Mouse (Mus musculus) embryonic fibroblast, embryonic 13.5 days (primary cell): Measurements from ENCODE around the gene Aftph. TPM values are rescaled to one million over a fixed set of nuclear protein-coding genes. Genes with fewer than 3 reads are reported as not detected.

ENCODE experiments used
- H3K27ac ChIP-seq: 2 replicates; pipeline ENCODE4 v1.5.1; 2012; ENCODE audit warnings: low read length, control low read depth, inconsistent platforms; ENCODE audit not compliant: insufficient read depth
- H3K4me1 ChIP-seq: 2 replicates; pipeline ENCODE4 v1.6.1; 2011; ENCODE audit warnings: low read length; ENCODE audit not compliant: control insufficient read depth, insufficient read depth
- H3K4me3 ChIP-seq: 2 replicates; pipeline ENCODE4 v1.5.1; 2011; ENCODE audit warnings: mild to moderate bottlenecking, control low read depth, low read length; ENCODE audit not compliant: insufficient read depth
- CTCF ChIP-seq: IDR thresholded peaks from 2 replicates; pipeline ENCODE4 v1.5.1; 2011; ENCODE audit warnings: mild to moderate bottlenecking, control low read depth, low read length, moderate library complexity, borderline replicate concordance; ENCODE audit not compliant: insufficient read depth
- POLR2A ChIP-seq: IDR thresholded peaks from 2 replicates; pipeline ENCODE4 v1.6.1; 2011; ENCODE audit warnings: low read depth, mild to moderate bottlenecking, control low read depth, low read length, moderate library complexity
- polyA plus RNA-seq: library from polyadenylated mRNA; stranded (reverse); fragments of >200 nt; gene quantifications from 2 replicates; pipeline ENCODE4 v1.2.4, GENCODE M21; 2011; ENCODE audit warnings: low read depth; ENCODE audit not compliant: missing spikeins, insufficient read length

Gene Aftph
- polyA plus RNA-seq, 1 experiment, result 37.9 TPM

- Histone ChIP-seq H3K27ac (no peak overlapping the region), H3K4me3 (no peak overlapping the region), H3K4me1 (peaks cover 22% of the 10 kb centered on the region)
- no peak for TF ChIP-seq CTCF
- TF ChIP-seq POLR2A, result no peak
Measured at GRCm38 (mm10) chr11:20650006-20650639, 91.3 kb downstream of the Aftph start.

- no peak for TF ChIP-seq CTCF
- TF ChIP-seq POLR2A, result no peak
- H3K27ac ChIP-seq, result no peak overlapping the region
- no peak overlapping the region for H3K4me3 ChIP-seq
- peaks cover 23% of the 10 kb centered on the region for H3K4me1 ChIP-seq
Measured at GRCm38 (mm10) chr11:20649477-20649876, 91.9 kb downstream of the Aftph start.

GRCm38 (mm10) chr11:20647902-20648625 is 93.3 kb downstream of the Aftph start:
- 0 out of 2 replicates have a peak overlapping the region, but pooled peaks have one; percentile 13 for H3K27ac ChIP-seq
- peaks cover 25% of the 10 kb centered on the region for H3K4me1 ChIP-seq
- H3K4me3 ChIP-seq, result no peak overlapping the region
- TF ChIP-seq POLR2A, result no peak
- TF ChIP-seq CTCF, result no peak

GRCm38 (mm10) chr11:20646986-20647726 is 94.2 kb downstream of the Aftph start:
- TF ChIP-seq CTCF (no peak), POLR2A (no peak)
- H3K4me3 ChIP-seq, result no peak overlapping the region
- 0 out of 2 replicates have a peak overlapping the region, but pooled peaks have one; percentile 13 for H3K27ac ChIP-seq
- peaks cover 25% of the 10 kb centered on the region for H3K4me1 ChIP-seq

- TF ChIP-seq CTCF, result no peak
- Histone ChIP-seq H3K4me3 (no peak overlapping the region), H3K27ac (no peak overlapping the region), H3K4me1 (peaks cover 22% of the 10 kb centered on the region)
Measured at GRCm38 (mm10) chr11:20646142-20646541, 95.2 kb downstream of the Aftph start.

- peaks cover 23% of the 10 kb centered on the region for H3K4me1 ChIP-seq
- H3K27ac ChIP-seq, result no peak overlapping the region
- H3K4me3 ChIP-seq, result no peak overlapping the region
- no peak for TF ChIP-seq CTCF
- TF ChIP-seq POLR2A, result no peak
Measured at GRCm38 (mm10) chr11:20645521-20645920, 95.9 kb downstream of the Aftph start.

GRCm38 (mm10) chr11:20644872-20645271 is 96.5 kb downstream of the Aftph start:
- Histone ChIP-seq H3K27ac (no peak overlapping the region), H3K4me3 (no peak overlapping the region), H3K4me1 (peaks cover 25% of the 10 kb centered on the region)
- TF ChIP-seq POLR2A, result no peak

GRCm38 (mm10) chr11:20644166-20644565 is 97.2 kb downstream of the Aftph start:
- TF ChIP-seq CTCF, result no peak
- no peak for TF ChIP-seq POLR2A
- H3K4me3 ChIP-seq, result no peak overlapping the region
- H3K27ac ChIP-seq, result no peak overlapping the region
- peaks cover 28% of the 10 kb centered on the region for H3K4me1 ChIP-seq

- TF ChIP-seq POLR2A (no peak), CTCF (no peak)
- Histone ChIP-seq H3K27ac (no peak overlapping the region), H3K4me3 (no peak overlapping the region), H3K4me1 (peaks cover 28% of the 10 kb centered on the region)
Measured at GRCm38 (mm10) chr11:20643161-20643560, 98.2 kb downstream of the Aftph start.

GRCm38 (mm10) chr11:20642321-20642720 is 99.1 kb downstream of the Aftph start:
- TF ChIP-seq POLR2A, result no peak
- no peak for TF ChIP-seq CTCF
- H3K27ac ChIP-seq, result no peak overlapping the region
- H3K4me3 ChIP-seq, result no peak overlapping the region
- H3K4me1 ChIP-seq, result peaks cover 24% of the 10 kb centered on the region
